Mouse (Mus musculus) hindbrain, embryonic 15.5 days (tissue): ENCODE measurements around the gene Olfr491. TPM values are rescaled to one million over a fixed set of nuclear protein-coding genes. Genes with fewer than 3 reads are reported as not detected.

Experiments
- ATAC-seq: fragments of 200-750 bp; cut with Nextera tagmentation; 2 replicates; pipeline ENCODE4 v1.8.0; 2017; ENCODE audit warnings: low read depth, moderate number of reproducible peaks, moderate TSS enrichment; ENCODE audit not compliant: low FRiP score
- H3K27ac ChIP-seq: fragments of 300-500 bp; sonication (generic); replicated peaks from 2 replicates; pipeline ENCODE4 v1.5.1; 2015; ENCODE audit warnings: mild to moderate bottlenecking, inconsistent platforms
- H3K27me3 ChIP-seq: fragments of 300-500 bp; sonication (generic); 2 replicates; pipeline ENCODE4 v1.6.1; 2015; ENCODE audit warnings: control low read depth, inconsistent platforms
- H3K36me3 ChIP-seq: fragments of 300-500 bp; sonication (generic); 2 replicates; pipeline ENCODE4 v1.6.1; 2015; ENCODE audit warnings: control low read depth, inconsistent platforms
- H3K4me1 ChIP-seq: fragments of 300-500 bp; sonication (generic); replicated peaks from 2 replicates; pipeline ENCODE4 v1.6.1; 2015; ENCODE audit warnings: control low read depth, inconsistent platforms
- H3K4me2 ChIP-seq: fragments of 300-500 bp; sonication (generic); 2 replicates; pipeline ENCODE4 v1.6.1; 2015; ENCODE audit warnings: moderate library complexity, mild to moderate bottlenecking, inconsistent platforms
- H3K4me3 ChIP-seq: fragments of 300-500 bp; sonication (generic); 2 replicates; pipeline ENCODE4 v1.5.1; 2015; ENCODE audit warnings: mild to moderate bottlenecking, inconsistent platforms
- H3K9ac ChIP-seq: fragments of 300-500 bp; sonication (generic); 2 replicates; pipeline ENCODE4 v1.6.1; 2015; ENCODE audit warnings: inconsistent platforms
- H3K9me3 ChIP-seq: fragments of 300-500 bp; sonication (generic); 2 replicates; pipeline ENCODE4 v1.6.1; 2016; ENCODE audit warnings: control low read depth, inconsistent platforms
- WGBS: fragments of 180-500 bp; shearing (Covaris S2); methylation state at CpG from one replicate; pipeline ENCODE4 v1.1.7; 2015; 5-methylcytosine and 5-hydroxymethylcytosine counted together
- polyA plus RNA-seq: library from polyadenylated mRNA; unstranded; fragments of >200 nt; fragmentation: Nextera tagmentation; extraction: Ambion mirVana; gene quantifications from 2 replicates; pipeline ENCODE4 v1.2.1, GENCODE M21; 2015

Gene Olfr491
- not detected in 2 replicates for polyA plus RNA-seq

DNA sequence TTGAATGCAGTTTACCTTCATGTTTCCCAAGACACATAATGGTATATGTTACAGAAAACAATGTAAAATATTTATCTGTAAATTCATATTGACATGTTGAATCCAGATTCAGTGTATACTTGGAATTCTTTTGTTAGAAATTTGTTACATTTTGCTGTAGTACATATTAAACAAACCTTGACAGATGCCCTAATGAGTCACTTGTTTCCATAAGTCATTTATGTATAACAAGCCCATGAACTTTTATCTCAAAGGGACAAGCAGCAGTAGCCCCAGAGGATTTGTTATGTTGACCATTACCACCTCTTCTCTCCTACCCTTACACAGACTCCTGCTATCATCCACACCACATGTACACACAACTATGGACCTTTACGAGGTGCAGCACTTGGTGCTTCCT is at the start of gene Olfr491:
TSS of gene Olfr491 (plus strand) at position 301 of the 400 bp plus-strand sequence.
- ATAC-seq: no peak
- Histone ChIP-seq H3K4me2 (no peak within 1 kb of the TSS), H3K4me3 (no peak within 1 kb of the TSS), H3K9me3 (no peaks in the 10 kb centered on the region), H3K36me3 (no peaks in the 10 kb centered on the region), H3K9ac (no peak within 1 kb of the TSS), H3K27me3 (no peaks in the 10 kb centered on the region), H3K27ac (no peak within 1 kb of the TSS), H3K4me1 (no peaks in the 10 kb centered on the region)
- WGBS: 80% methylated on average over 1 of the region's 1 CpGs

DNA sequence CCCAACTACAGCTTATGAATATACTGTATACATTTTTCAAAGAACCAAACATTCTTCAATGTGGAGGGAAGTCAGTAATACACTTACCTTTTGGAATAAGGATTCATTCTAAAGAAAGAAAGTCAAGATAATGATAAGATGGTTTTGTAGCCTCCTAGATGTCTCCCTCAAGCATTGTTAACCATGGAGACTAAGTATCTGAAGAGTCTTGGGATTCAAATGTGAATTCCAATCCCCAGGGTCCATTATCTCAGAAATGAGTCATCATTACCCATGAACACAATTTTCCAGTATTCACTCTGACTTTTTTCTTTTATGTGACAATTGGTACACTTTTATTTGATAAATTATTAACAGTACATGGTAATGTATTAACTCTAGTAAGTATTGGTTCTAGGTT is 24.4 kb upstream of the Olfr491 start, which contains the start of gene Olfr490:
TSS of gene Olfr490 (minus strand) at position 101 of the 400 bp plus-strand sequence.
- no peaks in the 10 kb centered on the region for H3K4me1 ChIP-seq
- no peaks in the 10 kb centered on the region for H3K9me3 ChIP-seq
- no peak within 1 kb of the TSS for H3K4me2 ChIP-seq
- no peak within 1 kb of the TSS for H3K9ac ChIP-seq
- ATAC-seq: no peak
- H3K27ac ChIP-seq: no peak within 1 kb of the TSS
- H3K36me3 ChIP-seq: no peaks in the 10 kb centered on the region
- H3K27me3 ChIP-seq: no peaks in the 10 kb centered on the region
- H3K4me3 ChIP-seq: no peak within 1 kb of the TSS

DNA sequence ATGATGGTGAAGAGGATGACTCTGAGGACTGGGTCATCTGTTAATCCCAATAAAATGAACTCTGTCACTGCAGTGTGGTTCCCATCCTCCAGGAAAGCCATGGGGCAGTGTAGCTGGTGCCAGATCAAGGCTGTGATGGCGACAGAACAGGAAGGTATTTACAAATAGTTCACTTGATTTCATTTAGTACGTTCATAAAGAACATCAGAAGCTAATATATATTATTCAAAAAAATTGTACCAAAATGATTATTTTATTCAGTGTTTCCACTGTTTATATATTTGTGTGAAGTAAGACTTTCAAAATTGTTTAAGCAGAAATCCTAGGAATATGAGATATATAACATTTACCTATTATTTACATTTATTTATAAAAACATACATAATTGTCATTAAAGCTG is 10.3 kb downstream of the Olfr491 start, which contains the start of gene Olfr492:
TSS of gene Olfr492 (minus strand) at position 101 of the 400 bp plus-strand sequence.
- no peak within 1 kb of the TSS for H3K27ac ChIP-seq
- no peak within 1 kb of the TSS for H3K4me3 ChIP-seq
- ATAC-seq: no peak
- H3K36me3 ChIP-seq: no peaks in the 10 kb centered on the region
- no peak within 1 kb of the TSS for H3K4me2 ChIP-seq
- WGBS: 92% methylated on average over 2 of the region's 2 CpGs
- H3K27me3 ChIP-seq: no peaks in the 10 kb centered on the region
- H3K4me1 ChIP-seq: no peaks in the 10 kb centered on the region
- no peak within 1 kb of the TSS for H3K9ac ChIP-seq
- H3K9me3 ChIP-seq: no peaks in the 10 kb centered on the region

DNA sequence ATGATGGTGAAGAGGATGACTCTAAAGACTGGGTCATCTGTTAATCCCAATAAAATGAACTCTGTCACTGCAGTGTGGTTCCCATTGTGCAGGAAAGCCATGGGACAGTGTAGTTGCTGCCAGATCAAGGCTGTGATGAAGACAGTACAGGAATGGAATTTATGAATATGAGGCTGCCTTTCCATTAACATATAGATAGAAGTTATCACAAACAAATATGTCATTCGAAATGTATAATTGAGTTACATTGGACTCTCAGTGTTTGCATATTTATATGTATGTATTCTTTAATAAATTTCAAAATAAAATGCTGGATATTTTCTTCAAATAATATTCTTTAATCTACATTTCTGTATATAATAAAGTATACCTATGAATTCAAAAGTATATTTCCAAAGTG is 33.6 kb downstream of the Olfr491 start, which contains the start of gene Olfr493:
TSS of gene Olfr493 (minus strand) at position 101 of the 400 bp plus-strand sequence.
- H3K4me1 ChIP-seq: no peaks in the 10 kb centered on the region
- no peak within 1 kb of the TSS for H3K27ac ChIP-seq
- 77% methylated on average over 1 of the region's 1 CpGs for WGBS
- no peaks in the 10 kb centered on the region for H3K27me3 ChIP-seq
- H3K9me3 ChIP-seq: no peaks in the 10 kb centered on the region
- H3K4me3 ChIP-seq: no peak within 1 kb of the TSS
- no peak within 1 kb of the TSS for H3K4me2 ChIP-seq
- no peak for ATAC-seq
- H3K9ac ChIP-seq: no peak within 1 kb of the TSS
- H3K36me3 ChIP-seq: no peaks in the 10 kb centered on the region

DNA sequence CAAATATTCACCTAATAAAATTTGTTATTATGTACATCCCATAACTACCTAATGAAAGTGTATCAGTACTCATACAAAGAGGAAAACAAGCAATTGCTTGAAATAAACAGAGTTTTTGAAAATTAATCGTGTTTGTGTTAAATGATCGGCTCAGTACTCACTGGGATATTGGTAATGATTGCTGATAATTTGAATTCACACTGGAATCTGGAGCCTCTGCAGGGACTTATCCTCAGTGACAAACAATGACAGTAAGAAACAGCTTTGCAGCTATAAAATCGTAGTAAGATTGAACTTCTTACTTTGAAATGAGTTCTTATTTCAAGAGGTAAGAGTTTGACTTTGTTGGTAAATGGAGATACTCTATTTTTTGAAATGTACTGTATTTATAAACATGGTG is 51.8 kb downstream of the Olfr491 start, which contains the start of gene Olfr494:
TSS of gene Olfr494 (plus strand) at position 301 of the 400 bp plus-strand sequence.
- Histone ChIP-seq H3K4me3 (no peak within 1 kb of the TSS), H3K9me3 (no peaks in the 10 kb centered on the region), H3K27ac (no peak within 1 kb of the TSS), H3K4me2 (no peak within 1 kb of the TSS), H3K27me3 (no peaks in the 10 kb centered on the region), H3K36me3 (no peaks in the 10 kb centered on the region), H3K4me1 (no peaks in the 10 kb centered on the region), H3K9ac (no peak within 1 kb of the TSS)
- no peak for ATAC-seq
- WGBS: 79% methylated on average over 3 of the region's 3 CpGs

Other genes with a start within 250 kb of the Olfr491 start
- gene Olfr480, start 246.1 kb upstream of the Olfr491 start, polyA plus RNA-seq: not detected in 2 replicates
- gene Olfr481, start 233.6 kb upstream of the Olfr491 start, polyA plus RNA-seq: not detected in 2 replicates
- 0.07 TPM in 1 of 2 replicates, not detected in the other for gene Olfr482, start 215.9 kb upstream of the Olfr491 start, polyA plus RNA-seq
- not detected in 2 replicates for gene Olfr483, start 212.6 kb upstream of the Olfr491 start, polyA plus RNA-seq
- gene Olfr484, start 186.0 kb upstream of the Olfr491 start, polyA plus RNA-seq: not detected in 2 replicates
- not detected in 2 replicates for gene Olfr485, start 153.6 kb upstream of the Olfr491 start, polyA plus RNA-seq
- gene Olfr486, start 140.7 kb upstream of the Olfr491 start, polyA plus RNA-seq: not detected in 2 replicates
- not detected in 2 replicates for gene Olfr487, start 98.8 kb upstream of the Olfr491 start, polyA plus RNA-seq
- not detected in 2 replicates for gene Olfr488, start 55.1 kb upstream of the Olfr491 start, polyA plus RNA-seq
- gene Olfr490, start 24.5 kb upstream of the Olfr491 start, polyA plus RNA-seq: not detected in 2 replicates
- not detected in 2 replicates for gene Olfr492, start 10.2 kb downstream of the Olfr491 start, polyA plus RNA-seq
- gene Olfr493, start 33.5 kb downstream of the Olfr491 start, polyA plus RNA-seq: not detected in 2 replicates
- gene Olfr494, start 51.9 kb downstream of the Olfr491 start, polyA plus RNA-seq: not detected in 2 replicates
- gene Olfr495, start 79.7 kb downstream of the Olfr491 start, polyA plus RNA-seq: not detected in 2 replicates
- not detected in 2 replicates for gene Olfr497, start 107.0 kb downstream of the Olfr491 start, polyA plus RNA-seq
- not detected in 2 replicates for gene Olfr498, start 151.9 kb downstream of the Olfr491 start, polyA plus RNA-seq
- not detected in 2 replicates for gene Olfr502, start 211.6 kb downstream of the Olfr491 start, polyA plus RNA-seq
- not detected in 2 replicates for gene Olfr503, start 231.1 kb downstream of the Olfr491 start, polyA plus RNA-seq